Mouse (Mus musculus) testis, adult 2 months (tissue): ENCODE results near the gene Vipas39.

Experiments used
- CTCF ChIP-seq: fragments of 200-500 bp; IDR thresholded peaks from 2 replicates; pipeline ENCODE4 v1.5.1; 2012; ENCODE audit warnings: low read depth, mild to moderate bottlenecking, inconsistent platforms, low read length, moderate library complexity; ENCODE audit not compliant: control insufficient read depth, insufficient read depth, insufficient replicate concordance
- POLR2A ChIP-seq: fragments of 200-500 bp; IDR thresholded peaks from 2 replicates; pipeline ENCODE4 v1.6.1; 2012; ENCODE audit warnings: low read depth, mild to moderate bottlenecking, inconsistent platforms, low read length, moderate library complexity; ENCODE audit not compliant: control insufficient read depth

GRCm38 (mm10) chr12:87293934-87294333, 27.9 kb upstream of the Vipas39 start:
- TF ChIP-seq CTCF (no peak), POLR2A (no peak)
